Mouse (Mus musculus): ENCODE data around the gene Pepd.

DNA sequence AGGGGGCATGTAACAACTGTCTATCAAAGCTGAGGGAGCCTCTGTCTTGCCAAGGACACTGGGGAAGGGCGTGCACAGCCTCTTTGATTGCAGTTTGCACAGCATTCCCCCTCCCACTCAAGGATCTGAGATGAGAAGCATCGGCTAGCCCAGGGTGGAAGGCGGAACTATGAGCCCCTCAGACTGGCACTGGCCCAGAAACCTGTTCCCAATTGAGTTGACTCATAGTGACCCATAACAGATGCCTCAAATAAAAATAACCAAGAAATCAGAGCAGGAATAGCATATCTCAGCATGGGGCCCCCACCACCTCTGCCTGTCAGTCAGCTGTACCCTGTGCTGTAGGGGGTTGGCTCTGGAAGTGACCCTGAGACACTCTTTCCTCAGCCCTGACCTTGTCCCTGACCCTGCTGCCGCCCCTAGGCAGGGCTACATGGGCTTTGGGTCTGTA is 60.8 kb downstream of the Pepd start:
- TF ChIP-seq POLR2A (IDR thresholded peaks at IDR 0.05; ENCODE audit: insufficient read depth, low read depth, low read length) (no peak), CTCF (IDR thresholded peaks at IDR 0.05) (no peak), EP300 (IDR thresholded peaks at IDR 0.05; ENCODE audit: insufficient read depth, low read depth, low read length) (no peak)

Measured in heart, adult 2 months (tissue).